14 mouse cellular contexts compared by ENCODE assay signal in the genomic region with DNA sequence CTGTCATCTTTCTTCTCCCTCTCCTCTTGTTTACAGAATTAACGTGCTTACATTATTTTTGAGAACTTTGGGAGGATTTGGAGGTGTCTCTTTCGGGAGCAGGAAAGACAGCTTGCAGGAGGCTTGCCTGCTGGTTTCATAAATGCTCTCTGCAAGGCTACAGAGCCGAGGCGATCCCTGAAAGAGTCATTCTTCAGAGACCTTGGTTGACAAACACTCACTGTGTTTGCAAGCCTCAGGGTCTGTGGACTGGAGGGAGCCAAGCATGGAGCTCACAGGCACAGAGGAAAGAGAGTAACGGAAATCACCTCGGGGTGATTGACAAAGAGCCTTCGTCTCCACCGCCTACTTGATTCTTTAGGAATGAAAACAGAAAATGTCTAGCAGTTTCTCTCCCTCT.
A peak's percentile ranks its signal among the peaks of the same experiment; 100 is the strongest.
DNase-seq lines count a peak whose midpoint lies in the region.
"Had no signal": no experiment of that assay in that cellular context is flagged by ENCODE, and none has a peak within 500 bp of the region (broad histone marks: within the 10 kb centered on the region; RNA-seq: fewer than 3 reads in every experiment).

No protein-coding gene starts in this region.

- DNase-seq in adrenal gland, adult (ENCODE audit: inconsistent age in 2 of 2, low spot score in 1 of 2) = peak; percentile 36 to 80
- no peak for DNase-seq in adrenal gland, adult 18-20 months (ENCODE audit: low spot score in 2 of 2)
- peak; percentile 40 for DNase-seq in adrenal gland, adult 8-10 months
- DNase-seq in adrenal gland, postnatal 25 days = no peak
- peak; percentile 42 to 46 for DNase-seq in adrenal gland, postnatal 36 days
- no peak for DNase-seq in right cerebral cortex, adult 18-20 months
- DNase-seq: B cell, adult 2 months; cerebellum, adult 11 months; cerebellum, adult 18-20 months; cerebellum, adult 8-10 months; cerebellum, adult 9-11 months; cerebellum, postnatal 14 days; cerebellum, postnatal 36 days; embryo, embryonic 11 days had no signal

Comparison
In these comparisons a context has a peak if more than half of its experiments do, and no peak if none do; other contexts are left out.
1. DNase-seq: peak in adrenal gland, adult (2 of 2), adrenal gland, adult 8-10 months (single experiment) and adrenal gland, postnatal 36 days (2 of 2); none in adrenal gland, adult 18-20 months (0 of 2), adrenal gland, postnatal 25 days (single experiment) and right cerebral cortex, adult 18-20 months (single experiment).